Mouse (Mus musculus) CD8-positive naive resting alpha-beta T cell, adult 2 months (primary cell): ENCODE results near the gene Gm1043.
A peak's percentile ranks its signal among the peaks of the same experiment; 100 is the strongest.

ENCODE experiments used
- DNase-seq, 2 experiments: peaks; one replicate each; pipeline ENCODE4 v3.0.0; 2022; ENCODE audit warnings: low read depth in 2 of 2, low spot score in 2 of 2

Gene Gm1043

GRCm38 (mm10) chr5:37241651-37242151 is 156.5 kb downstream of the Gm1043 start, which contains the start of gene Crmp1:
Gene Crmp1, plus strand, starts transcription at chr5:37241940.
- no peak for DNase-seq

- no peak for DNase-seq
Measured at GRCm38 (mm10) chr5:37242360-37243168, 157.4 kb downstream of the Gm1043 start.

GRCm38 (mm10) chr5:37243169-37243886 is 158.2 kb downstream of the Gm1043 start:
- peak; percentile 35 to 36 for DNase-seq

- DNase-seq = no peak
Measured at GRCm38 (mm10) chr5:37244161-37244560, 159.0 kb downstream of the Gm1043 start.

GRCm38 (mm10) chr5:37244666-37245242 is 159.6 kb downstream of the Gm1043 start:
- no peak for DNase-seq

- peak in 1 of 2 experiments; percentile 19 for DNase-seq
Measured at GRCm38 (mm10) chr5:37245651-37246050, 160.5 kb downstream of the Gm1043 start.

- peak in 1 of 2 experiments; percentile 20 for DNase-seq
Measured at GRCm38 (mm10) chr5:37246138-37246910, 161.2 kb downstream of the Gm1043 start.

GRCm38 (mm10) chr5:37247456-37247855 is 162.3 kb downstream of the Gm1043 start:
- no peak for DNase-seq

GRCm38 (mm10) chr5:37248870-37249269 is 163.7 kb downstream of the Gm1043 start:
- no peak for DNase-seq

- no peak for DNase-seq
Measured at GRCm38 (mm10) chr5:37251596-37251995, 166.4 kb downstream of the Gm1043 start.

- no peak for DNase-seq
Measured at GRCm38 (mm10) chr5:37252101-37252804, 167.1 kb downstream of the Gm1043 start.

GRCm38 (mm10) chr5:37254523-37254922 is 169.4 kb downstream of the Gm1043 start:
- no peak for DNase-seq

GRCm38 (mm10) chr5:37256823-37257222 is 171.7 kb downstream of the Gm1043 start:
- no peak for DNase-seq

GRCm38 (mm10) chr5:37257243-37257642 is 172.1 kb downstream of the Gm1043 start:
- no peak for DNase-seq

- DNase-seq = no peak
Measured at GRCm38 (mm10) chr5:37261734-37262133, 176.6 kb downstream of the Gm1043 start.

GRCm38 (mm10) chr5:37263816-37264215 is 178.6 kb downstream of the Gm1043 start:
- DNase-seq = no peak
